Mouse (Mus musculus): ENCODE results near the gene Slco2b1. TPM values are rescaled to one million over a fixed set of nuclear protein-coding genes. Genes with fewer than 3 reads are reported as not detected.

Gene Slco2b1
- polyA plus RNA-seq, 1 experiment from 2014 or later, result 6.7 TPM

- Histone ChIP-seq H3K9me3 (ENCODE audit: control insufficient read depth, low read length) (no peaks in the 10 kb centered on the region), H3K4me2 (ENCODE audit: low read length) (peak overlapping the region; percentile 90), H3K36me3 (ENCODE audit: control insufficient read depth, insufficient read depth, low read length) (no peaks in the 10 kb centered on the region), H3K4me3 (ENCODE audit: low read length) (peak overlapping the region; percentile 59), H3K9ac (ENCODE audit: low read depth, low read length) (peak overlapping the region; percentile 77), H3K27me3 (replicated peaks; ENCODE audit: control insufficient read depth, insufficient read depth, low read length) (peaks cover 12% of the 10 kb centered on the region), H3K27ac (ENCODE audit: low read depth, low read length) (no peak overlapping the region; the same call in 1 of the 2 replicates), H3K4me1 (ENCODE audit: control insufficient read depth, insufficient read depth, low read depth, low read length) (peaks cover 7% of the 10 kb centered on the region)
- WGBS, result under 1% methylated on average over 61 of the region's 81 CpGs
- peak; percentile 91 for ATAC-seq
Measured at GRCm38 (mm10) chr7:99625722-99626375, 85.3 kb downstream of the Slco2b1 start.

- Histone ChIP-seq H3K9ac (ENCODE audit: low read depth, low read length) (no peak overlapping the region), H3K4me1 (ENCODE audit: control insufficient read depth, insufficient read depth, low read depth, low read length) (no peaks in the 10 kb centered on the region), H3K4me3 (ENCODE audit: low read length) (no peak overlapping the region), H3K27me3 (replicated peaks; ENCODE audit: control insufficient read depth, insufficient read depth, low read length) (no peaks in the 10 kb centered on the region; the same call in 1 of the 2 replicates), H3K27ac (ENCODE audit: low read depth, low read length) (no peak overlapping the region), H3K9me3 (ENCODE audit: control insufficient read depth, low read length) (no peaks in the 10 kb centered on the region), H3K36me3 (ENCODE audit: control insufficient read depth, insufficient read depth, low read length) (no peaks in the 10 kb centered on the region), H3K4me2 (ENCODE audit: low read length) (no peak overlapping the region)
- WGBS, result 7% methylated on average over 3 of the region's 3 CpGs
- peak; percentile 75; the same call in 1 of the 2 replicates for ATAC-seq
Measured at GRCm38 (mm10) chr7:99618860-99619259, 92.3 kb downstream of the Slco2b1 start.

- Histone ChIP-seq H3K4me1 (ENCODE audit: control insufficient read depth, insufficient read depth, low read depth, low read length) (no peaks in the 10 kb centered on the region), H3K4me3 (ENCODE audit: low read length) (no peak overlapping the region), H3K27ac (ENCODE audit: low read depth, low read length) (no peak overlapping the region), H3K9me3 (ENCODE audit: control insufficient read depth, low read length) (no peaks in the 10 kb centered on the region), H3K27me3 (replicated peaks; ENCODE audit: control insufficient read depth, insufficient read depth, low read length) (no peaks in the 10 kb centered on the region; the same call in 1 of the 2 replicates), H3K36me3 (ENCODE audit: control insufficient read depth, insufficient read depth, low read length) (no peaks in the 10 kb centered on the region), H3K9ac (ENCODE audit: low read depth, low read length) (no peak overlapping the region), H3K4me2 (ENCODE audit: low read length) (no peak overlapping the region)
- WGBS, result 71% methylated on average over 2 of the region's 2 CpGs
- ATAC-seq, result no peak
Measured at GRCm38 (mm10) chr7:99618264-99618663, 92.9 kb downstream of the Slco2b1 start.

Other genes starting within 250 kb of the Slco2b1 start
- 0.54 and 1.6 TPM in 2 replicates for gene Klhl35, start 245.3 kb downstream of the Slco2b1 start, polyA plus RNA-seq (2015; fragmentation: Nextera tagmentation; extraction: Ambion mirVana)
- 398 and 428 TPM in 2 replicates for gene Rps3, start 227.6 kb downstream of the Slco2b1 start, polyA plus RNA-seq (2015; fragmentation: Nextera tagmentation; extraction: Ambion mirVana)
- gene Arrb1, start 175.9 kb downstream of the Slco2b1 start, polyA plus RNA-seq (2015; fragmentation: Nextera tagmentation; extraction: Ambion mirVana), result 17.4 and 19.8 TPM in 2 replicates
- 2.2 and 2.7 TPM in 2 replicates for gene Tpbgl, start 84.2 kb downstream of the Slco2b1 start, polyA plus RNA-seq (2015; fragmentation: Nextera tagmentation; extraction: Ambion mirVana)
- gene Olfr520, start 18.9 kb upstream of the Slco2b1 start, polyA plus RNA-seq (2015; fragmentation: Nextera tagmentation; extraction: Ambion mirVana), result not detected in 2 replicates
- not detected in 2 replicates for gene Olfr521, start 52.2 kb upstream of the Slco2b1 start, polyA plus RNA-seq (2015; fragmentation: Nextera tagmentation; extraction: Ambion mirVana)
- gene Neu3, start 117.1 kb upstream of the Slco2b1 start, polyA plus RNA-seq (2015; fragmentation: Nextera tagmentation; extraction: Ambion mirVana), result 2.3 and 2.8 TPM in 2 replicates
- 0.81 and 1.2 TPM in 2 replicates for gene Xrra1, start 147.8 kb upstream of the Slco2b1 start, polyA plus RNA-seq (2015; fragmentation: Nextera tagmentation; extraction: Ambion mirVana)
- 286 and 290 TPM in 2 replicates for gene Spcs2, start 152.1 kb upstream of the Slco2b1 start, polyA plus RNA-seq (2015; fragmentation: Nextera tagmentation; extraction: Ambion mirVana)

Data from hindbrain, embryonic 16.5 days (tissue).